Comparison of ENCODE assay signal across 7 mouse cellular contexts in the genomic region with DNA sequence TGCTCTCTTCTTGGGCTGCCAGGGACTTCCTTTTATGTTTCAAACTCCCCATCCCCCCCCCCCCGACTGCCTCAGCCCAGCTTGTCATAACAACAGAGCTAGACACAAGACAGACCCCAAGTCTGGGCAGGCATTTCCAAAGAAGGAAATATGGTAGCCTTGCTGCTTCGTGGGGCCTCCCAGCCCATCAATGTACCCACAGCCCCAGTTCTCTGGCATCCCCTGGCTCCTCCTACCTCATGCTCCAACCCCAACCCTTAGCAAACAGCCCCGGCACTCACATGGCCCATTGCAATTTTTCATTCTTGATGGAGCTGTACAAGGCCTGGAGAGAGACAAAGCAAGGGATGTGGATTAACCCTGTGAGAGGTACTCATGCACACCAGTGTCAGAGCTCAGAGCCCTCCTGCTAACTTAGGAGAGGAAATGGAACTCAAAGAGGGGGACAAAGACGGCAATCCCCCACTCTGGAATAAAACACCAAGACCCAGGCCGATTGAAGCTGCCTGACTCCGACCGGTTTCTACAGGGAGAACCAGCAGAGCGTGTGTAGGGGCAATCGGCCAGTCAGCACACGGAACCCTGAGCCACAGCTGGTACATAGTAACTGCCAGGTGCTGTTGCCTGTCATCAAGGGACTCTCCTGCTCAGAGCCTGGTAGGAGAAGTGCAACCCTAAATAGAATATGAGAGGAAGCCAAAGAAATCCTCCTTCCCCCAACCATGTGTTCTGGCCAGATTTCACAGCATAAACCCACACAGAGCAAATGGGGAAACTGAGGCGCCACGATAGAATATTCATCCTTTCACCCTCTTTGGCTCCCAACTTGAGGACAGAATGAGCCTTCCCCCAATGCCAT. TPM values are rescaled to one million over a fixed set of nuclear protein-coding genes. Genes with fewer than 3 reads are reported as not detected.
DNase-seq lines count a peak whose midpoint lies in the region; ATAC-seq and TF ChIP-seq lines count a peak whose summit lies in the region.

No protein-coding gene starts in this region.

- peak overlapping the region; percentile 57 for H3K4me3 ChIP-seq in hindbrain, postnatal 0 days (ENCODE audit: low read length)
- H3K4me3 ChIP-seq in midbrain, embryonic 11.5 days (ENCODE audit: low read depth, low read length) = no peak overlapping the region

- H3K27ac ChIP-seq in hindbrain, postnatal 0 days = no peak overlapping the region
- H3K27ac ChIP-seq in midbrain, embryonic 11.5 days (ENCODE audit: low read depth, low read length) = no peak overlapping the region

- ATAC-seq in hindbrain, postnatal 0 days = no peak
- ATAC-seq in midbrain, embryonic 11.5 days (ENCODE audit: low FRiP score) = no peak

- no peaks in the 10 kb centered on the region for H3K9me3 ChIP-seq in hindbrain, postnatal 0 days (ENCODE audit: low read length)
- H3K9me3 ChIP-seq in midbrain, embryonic 11.5 days (ENCODE audit: control insufficient read depth, low read length) = no peaks in the 10 kb centered on the region

- 43% methylated on average over 12 of the region's 12 CpGs for WGBS in hindbrain, postnatal 0 days
- 59% methylated on average over 12 of the region's 12 CpGs for WGBS in midbrain, embryonic 11.5 days

- peak overlapping the region; percentile 55 for H3K4me2 ChIP-seq in hindbrain, postnatal 0 days (ENCODE audit: low read depth, low read length)
- no peak overlapping the region for H3K4me2 ChIP-seq in midbrain, embryonic 11.5 days

- H3K27me3 ChIP-seq in hindbrain, postnatal 0 days (ENCODE audit: insufficient read depth, low read length) = 0 out of 2 replicates have a peak, but pooled peaks cover 6% of the 10 kb centered on the region
- H3K27me3 ChIP-seq in midbrain, embryonic 11.5 days (ENCODE audit: control insufficient read depth, insufficient read depth, low read length) = peaks cover 74% of the 10 kb centered on the region

- H3K4me1 ChIP-seq in hindbrain, postnatal 0 days (ENCODE audit: insufficient read depth, low read length) = peaks cover 14% of the 10 kb centered on the region
- H3K4me1 ChIP-seq in midbrain, embryonic 11.5 days (ENCODE audit: control insufficient read depth, insufficient read depth, low read length) = peaks cover 18% of the 10 kb centered on the region

- H3K36me3 ChIP-seq in hindbrain, postnatal 0 days (ENCODE audit: insufficient read depth, low read length) = peaks cover 22% of the 10 kb centered on the region; the same call in 1 of the 2 replicates
- H3K36me3 ChIP-seq in midbrain, embryonic 11.5 days (ENCODE audit: control insufficient read depth, insufficient read depth, low read length) = no peaks in the 10 kb centered on the region

- no peak for TF ChIP-seq CTCF in hindbrain, postnatal 0 days (IDR thresholded peaks at IDR 0.05; ENCODE audit: low read depth)

- peak; percentile 9 to 46 for DNase-seq in layer of hippocampus, adult 18-20 months (ENCODE audit: low spot score in 2 of 2)
- DNase-seq in layer of hippocampus, adult 9-10 months (ENCODE audit: low spot score) = no peak
- DNase-seq in cerebellum, postnatal 25 days = peak; percentile 5
- DNase-seq in hindbrain, postnatal 0 days (ENCODE audit: low spot score) = no peak
- peak; percentile 82 for DNase-seq in midbrain, embryonic 11.5 days (ENCODE audit: low spot score, missing footprints)
- DNase-seq in embryo, embryonic 10.5 days (ENCODE audit: low spot score) = no peak
- DNase-seq in MN1 (ENCODE audit: low spot score) = no peak

- no peak overlapping the region for H3K9ac ChIP-seq in hindbrain, postnatal 0 days (replicated peaks; ENCODE audit: low read length)
- no peak overlapping the region for H3K9ac ChIP-seq in midbrain, embryonic 11.5 days (ENCODE audit: low read length)

RNA-seq across cellular contexts. Expression of a gene that starts 11.0 kb away (rescaled TPM):
- 100 to 1,000 TPM; 799 to 877 TPM for total RNA-seq in layer of hippocampus, adult 18-20 months (2021)
- total RNA-seq in hindbrain, postnatal 0 days (2014; rRNA removed) = 380 and 396 TPM in 2 replicates
- polyA plus RNA-seq in hindbrain, postnatal 0 days (2015; fragmentation: Nextera tagmentation; extraction: Ambion mirVana) = 115 and 123 TPM in 2 replicates
- polyA plus RNA-seq in midbrain, embryonic 11.5 days (2014; fragmentation: Nextera tagmentation; extraction: Ambion mirVana) = 10.7 and 11.0 TPM in 2 replicates

RNA-seq across cellular contexts. Expression of a gene that starts 11.9 kb away (rescaled TPM):
- 1 to 10 TPM; 2.2 to 2.3 TPM for total RNA-seq in layer of hippocampus, adult 18-20 months (2021)
- total RNA-seq in hindbrain, postnatal 0 days (2014; rRNA removed) = 3.5 and 4.7 TPM in 2 replicates
- 1.7 and 1.9 TPM in 2 replicates for polyA plus RNA-seq in hindbrain, postnatal 0 days (2015; fragmentation: Nextera tagmentation; extraction: Ambion mirVana)
- 3.2 and 3.9 TPM in 2 replicates for polyA plus RNA-seq in midbrain, embryonic 11.5 days (2014; fragmentation: Nextera tagmentation; extraction: Ambion mirVana)

RNA-seq across cellular contexts. Expression of a gene that starts 12.0 kb away (rescaled TPM):
- 10 to 100 TPM; 30.7 to 31.5 TPM for total RNA-seq in layer of hippocampus, adult 18-20 months (2021)
- 69.1 and 71.4 TPM in 2 replicates for total RNA-seq in hindbrain, postnatal 0 days (2014; rRNA removed)
- 53.3 and 54.2 TPM in 2 replicates for polyA plus RNA-seq in hindbrain, postnatal 0 days (2015; fragmentation: Nextera tagmentation; extraction: Ambion mirVana)
- polyA plus RNA-seq in midbrain, embryonic 11.5 days (2014; fragmentation: Nextera tagmentation; extraction: Ambion mirVana) = 20.0 and 25.5 TPM in 2 replicates

RNA-seq across cellular contexts. Expression of a gene that starts 22.5 kb away (rescaled TPM):
- total RNA-seq in layer of hippocampus, adult 18-20 months (2021) = 100 to 1,000 TPM; 179 to 182 TPM
- total RNA-seq in hindbrain, postnatal 0 days (2014; rRNA removed) = 125 and 134 TPM in 2 replicates
- polyA plus RNA-seq in hindbrain, postnatal 0 days (2015; fragmentation: Nextera tagmentation; extraction: Ambion mirVana) = 312 and 326 TPM in 2 replicates
- polyA plus RNA-seq in midbrain, embryonic 11.5 days (2014; fragmentation: Nextera tagmentation; extraction: Ambion mirVana) = 215 and 221 TPM in 2 replicates

RNA-seq across cellular contexts. Expression of a gene that starts 24.9 kb away (rescaled TPM):
- 10 to 100 TPM; 28.2 to 29.0 TPM for total RNA-seq in layer of hippocampus, adult 18-20 months (2021)
- total RNA-seq in hindbrain, postnatal 0 days (2014; rRNA removed) = 7.5 and 12.3 TPM in 2 replicates
- polyA plus RNA-seq in hindbrain, postnatal 0 days (2015; fragmentation: Nextera tagmentation; extraction: Ambion mirVana) = 9.9 and 10.5 TPM in 2 replicates
- polyA plus RNA-seq in midbrain, embryonic 11.5 days (2014; fragmentation: Nextera tagmentation; extraction: Ambion mirVana) = 4.3 and 5.5 TPM in 2 replicates

Comparison
In these comparisons a context has a peak if more than half of its experiments do, and no peak if none do; other contexts are left out.
1. DNase-seq: peak in layer of hippocampus, adult 18-20 months (2 of 2), cerebellum, postnatal 25 days (2 of 2) and midbrain, embryonic 11.5 days (single experiment); none in layer of hippocampus, adult 9-10 months (single experiment), hindbrain, postnatal 0 days (single experiment), embryo, embryonic 10.5 days (single experiment) and MN1 (single experiment).